Mouse (Mus musculus) stomach, postnatal 0 days (tissue): ENCODE measurements at regions not wholly inside any gene's neighbourhood (a gene's known extent, or its start where the extent isn't known, plus 50 kb on each side); places are given as distances from the start of the nearest gene placed in this dataset.

Source experiments
- CTCF ChIP-seq: IDR thresholded peaks from 2 replicates; pipeline ENCODE4 v1.5.1; 2016; ENCODE audit warnings: antibody characterized with exemption, low read depth, mild to moderate bottlenecking, moderate library complexity
- EP300 ChIP-seq: optimal IDR thresholded peaks from 2 replicates; pipeline ENCODE3; 2016; ENCODE audit warnings: antibody characterized with exemption

DNA sequence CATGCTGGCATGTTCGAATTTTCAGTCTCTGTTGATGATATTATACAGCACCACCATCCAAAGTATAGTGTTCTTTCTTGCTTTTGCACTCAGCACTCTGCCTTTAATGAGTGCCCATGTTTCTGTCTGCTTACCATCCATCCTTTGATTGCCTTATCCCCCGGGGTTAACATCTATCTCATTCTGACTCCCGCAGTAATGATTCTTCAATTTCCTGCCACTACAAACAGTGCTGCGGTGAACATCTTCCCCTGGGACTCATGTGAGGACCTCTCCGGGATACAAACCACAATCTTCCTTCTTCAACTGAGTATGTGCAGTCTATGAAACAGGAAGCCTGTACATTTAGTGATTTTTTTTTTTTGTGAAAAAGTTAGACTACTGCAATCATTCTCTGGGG lies 131.8 kb upstream of the Tmpo start:
- TF ChIP-seq CTCF (no peak), EP300 (no peak)
